Mouse (Mus musculus) right cerebral cortex, postnatal 10 days (tissue): ENCODE measurements at regions not wholly inside any gene's neighbourhood (a gene's known extent, or its start where the extent isn't known, plus 50 kb on each side); places are given as distances from the start of the nearest gene placed in this dataset.

Experiments
- DNase-seq, 2 experiments: peaks; one replicate each; pipeline ENCODE4 v3.0.0; 2021; ENCODE audit warnings: low spot score in 2 of 2

DNA sequence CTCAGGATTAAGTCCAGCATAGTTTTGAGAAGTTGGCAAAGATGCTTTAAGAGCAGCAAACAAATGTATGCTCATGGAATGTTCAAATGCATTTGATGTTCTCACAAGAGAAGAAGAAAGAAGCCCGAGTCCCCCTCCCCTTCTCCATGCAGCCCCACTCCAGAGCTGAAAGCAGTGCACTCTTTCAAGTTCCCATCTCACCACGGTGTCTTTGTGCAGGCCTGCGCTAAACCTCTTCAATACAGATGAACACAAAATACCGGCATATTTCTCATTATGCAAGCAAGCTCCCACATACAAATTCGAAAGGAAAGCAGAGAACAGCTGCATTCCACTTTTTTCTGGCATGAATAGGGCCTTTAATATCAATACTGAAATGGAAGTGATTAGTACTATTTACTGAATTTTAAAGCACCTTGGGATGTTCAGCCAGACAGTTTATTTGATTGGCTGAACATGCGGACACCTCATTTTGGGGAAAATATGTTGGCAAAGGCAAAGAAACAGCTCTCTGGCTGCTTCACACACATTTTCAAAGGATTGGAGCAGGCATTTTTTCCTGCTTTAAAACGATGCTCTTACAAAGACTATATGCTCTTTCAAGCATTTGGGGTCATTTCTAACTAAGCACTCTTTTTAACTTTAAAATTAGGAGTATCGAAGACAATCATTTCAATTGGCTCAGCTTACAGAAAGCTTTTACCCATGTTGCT, 595.8 kb downstream of the Car8 start:
- peak; percentile 29 to 32 for DNase-seq

- DNase-seq: no peak
Observed at GRCm38 (mm10) chr4:7597671-7598390, 641.0 kb downstream of the Car8 start.

GRCm38 (mm10) chr4:7596116-7596515, 642.7 kb downstream of the Car8 start:
- peak; percentile 32 to 62 for DNase-seq

- DNase-seq: no peak
Observed at GRCm38 (mm10) chr4:7583851-7584250, 655.0 kb downstream of the Car8 start.

- DNase-seq: no peak
Observed at GRCm38 (mm10) chr4:7581931-7582330, 656.9 kb downstream of the Car8 start.

- DNase-seq: peak in 1 of 2 experiments; percentile 25
Observed at GRCm38 (mm10) chr4:7581220-7581916, 657.5 kb downstream of the Car8 start.

- peak; percentile 42 to 75 for DNase-seq
Observed at GRCm38 (mm10) chr4:7580554-7581219, 658.2 kb downstream of the Car8 start.

- DNase-seq: no peak
Observed at GRCm38 (mm10) chr4:7574011-7574410, 664.8 kb downstream of the Car8 start.

GRCm38 (mm10) chr4:7567687-7568393, 671.0 kb downstream of the Car8 start:
- peak; percentile 32 to 58 for DNase-seq

DNA sequence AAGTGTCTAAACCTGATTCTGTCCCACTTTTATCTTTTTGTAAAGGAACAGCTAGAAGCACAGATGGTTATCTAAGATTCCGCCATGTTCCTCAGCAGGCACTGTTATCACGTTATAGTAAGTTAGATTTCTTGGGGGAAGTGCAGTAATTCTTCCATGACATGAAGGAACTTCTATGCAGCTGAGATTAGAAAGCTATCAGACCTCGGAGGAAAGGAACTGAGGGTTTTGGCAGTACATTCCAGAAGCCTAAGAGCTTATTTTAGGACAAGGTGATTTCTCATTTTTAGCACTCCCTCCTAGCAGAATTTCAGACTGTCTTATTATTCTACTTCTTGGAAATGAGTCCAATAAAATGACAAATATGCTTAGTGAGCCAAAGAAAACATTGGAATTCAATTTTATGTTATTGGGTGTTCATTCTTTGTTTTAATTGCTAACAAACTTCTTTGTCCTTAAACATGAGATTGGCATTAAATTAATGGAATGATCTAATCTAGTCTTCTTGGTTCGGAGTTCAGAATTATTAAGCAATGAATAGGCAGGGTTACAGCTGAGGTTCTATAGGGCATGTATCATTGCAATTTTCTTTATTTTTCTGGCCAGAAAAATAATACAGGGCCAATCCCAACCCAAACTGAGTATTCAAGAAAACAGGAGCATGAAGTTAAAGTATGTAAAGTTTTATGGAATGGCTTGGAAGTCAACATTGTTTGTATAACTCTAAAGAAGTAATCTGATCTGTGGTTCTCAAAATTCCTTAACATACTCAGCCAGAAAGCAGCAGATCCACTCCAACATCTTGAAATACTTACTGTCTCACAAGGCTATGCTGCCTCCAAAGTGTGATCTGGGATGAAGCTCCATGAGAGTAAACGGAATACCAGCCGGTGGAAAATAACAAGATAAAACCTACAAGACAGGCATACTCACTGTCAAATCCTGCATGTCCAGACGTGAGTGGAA, 678.7 kb downstream of the Car8 start:
- DNase-seq: no peak

DNA sequence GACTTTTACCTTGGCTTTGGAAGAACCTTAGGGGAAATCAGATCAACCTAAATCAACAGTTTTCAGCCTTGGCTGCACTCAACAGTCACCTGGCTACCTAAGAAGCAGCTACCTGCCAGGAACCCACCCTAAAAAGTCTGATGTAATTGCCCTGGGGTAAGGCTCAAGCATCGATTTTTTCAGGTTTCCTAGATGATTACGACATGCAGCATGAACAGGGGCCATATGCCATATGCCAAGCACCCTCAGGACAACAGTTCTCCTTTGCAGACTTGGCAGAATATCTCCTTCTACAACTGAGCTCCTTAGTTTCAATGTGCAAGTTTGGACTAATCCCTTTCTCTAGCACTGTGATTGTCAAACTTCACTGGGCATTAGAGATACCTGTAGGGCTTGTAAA, 680.1 kb downstream of the Car8 start:
- no peak for DNase-seq

DNA sequence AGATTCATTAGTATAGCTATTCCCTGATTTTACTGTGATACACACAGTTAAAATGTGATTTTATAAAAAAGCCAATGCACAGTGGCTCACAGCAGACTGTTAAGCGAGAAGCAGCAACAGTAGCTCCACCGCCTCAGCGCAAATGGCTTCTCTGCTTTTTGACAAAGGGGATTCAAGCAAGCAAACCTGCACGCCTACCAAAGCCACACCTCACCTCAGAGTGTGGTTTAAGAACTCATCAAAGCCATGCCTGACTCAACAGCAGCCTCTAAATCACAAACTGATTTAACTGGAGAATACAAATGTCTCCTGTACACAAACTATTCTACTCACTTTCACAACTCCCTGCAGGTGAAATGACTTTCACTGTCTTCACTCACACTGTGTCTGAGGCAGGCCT, 704.5 kb downstream of the Car8 start:
- no peak for DNase-seq

GRCm38 (mm10) chr4:7527718-7528117, 711.1 kb downstream of the Car8 start:
- no peak for DNase-seq

GRCm38 (mm10) chr4:7513081-7513480, 725.8 kb downstream of the Car8 start:
- no peak for DNase-seq

DNA sequence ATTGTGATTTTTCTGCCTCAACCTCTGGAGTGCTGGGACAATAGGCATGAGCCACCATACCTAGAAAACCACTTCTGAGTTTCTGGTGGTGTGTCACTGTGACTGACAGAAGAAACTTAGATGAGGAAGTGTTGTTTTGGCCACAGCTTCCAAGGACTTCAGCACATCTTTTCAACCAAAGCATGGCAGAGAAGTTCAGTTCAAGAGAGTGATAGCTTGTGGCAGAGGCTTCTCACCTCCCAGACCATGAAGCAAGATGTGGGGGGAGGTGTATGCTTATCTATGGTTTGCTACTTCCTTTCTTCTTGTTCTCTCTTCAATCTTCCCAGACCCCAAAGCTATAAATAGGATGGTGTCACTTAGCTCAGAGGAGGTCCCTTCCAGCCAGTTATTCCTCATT, 753.3 kb downstream of the Car8 start:
- DNase-seq: no peak

GRCm38 (mm10) chr4:7455130-7455529, 783.7 kb downstream of the Car8 start:
- no peak for DNase-seq

GRCm38 (mm10) chr4:7452678-7453077, 786.2 kb downstream of the Car8 start:
- no peak for DNase-seq

DNA sequence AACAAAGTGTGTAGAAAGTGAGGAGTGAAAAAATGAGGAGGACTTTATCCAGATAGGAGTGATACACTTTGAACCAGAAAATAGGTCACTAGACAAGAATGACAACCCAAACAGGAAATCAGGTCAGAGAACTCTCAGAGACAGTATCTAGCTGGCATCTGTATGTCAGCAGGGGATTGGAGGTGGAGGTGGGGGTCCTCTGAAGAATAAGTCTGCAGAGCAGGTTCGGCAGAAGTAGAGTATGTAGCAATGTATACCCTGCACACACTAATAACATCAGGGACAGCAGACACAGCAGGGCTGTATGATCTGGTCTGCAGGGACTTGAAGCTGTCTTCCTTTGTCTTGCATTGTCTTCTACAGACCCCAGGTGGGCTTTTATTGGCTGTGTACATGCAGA, 787.9 kb downstream of the Car8 start:
- DNase-seq: no peak

GRCm38 (mm10) chr4:7429308-7429707, 809.5 kb downstream of the Car8 start:
- DNase-seq: peak in 1 of 2 experiments; percentile 33

GRCm38 (mm10) chr4:7424081-7424480, 814.8 kb downstream of the Car8 start:
- DNase-seq: no peak
